Mouse (Mus musculus) liver, postnatal 0 days (tissue): ENCODE data around the gene Rsg1. TPM values are rescaled to one million over a fixed set of nuclear protein-coding genes. Genes with fewer than 3 reads are reported as not detected.
A peak's percentile ranks its signal among the peaks of the same experiment; 100 is the strongest.

Experiments
- ATAC-seq: fragments of 200-750 bp; cut with Nextera tagmentation; 2 replicates; pipeline ENCODE4 v1.8.0; 2017; ENCODE audit warnings: mild to moderate bottlenecking, moderate library complexity
- DNase-seq: peaks from one replicate; pipeline ENCODE4 v3.0.0-alpha.2; 2016
- H3K27ac ChIP-seq: fragments of 300-500 bp; sonication (generic); 2 replicates; pipeline ENCODE4 v1.5.1; 2014; ENCODE audit warnings: antibody characterized with exemption, moderate library complexity, mild to moderate bottlenecking, low read depth
- H3K27me3 ChIP-seq: fragments of 300-500 bp; sonication (generic); 2 replicates; pipeline ENCODE4 v1.6.1; 2014; ENCODE audit warnings: low read length, control low read depth, mixed read lengths; ENCODE audit not compliant: insufficient read depth
- H3K36me3 ChIP-seq: fragments of 300-500 bp; sonication (generic); replicated peaks from 2 replicates; pipeline ENCODE4 v1.6.1; 2014; ENCODE audit warnings: mild to moderate bottlenecking, control low read depth, low read length, moderate library complexity, mixed read lengths; ENCODE audit not compliant: insufficient read depth
- H3K4me1 ChIP-seq: fragments of 300-500 bp; sonication (generic); 2 replicates; pipeline ENCODE4 v1.6.1; 2014; ENCODE audit warnings: antibody characterized with exemption, mild to moderate bottlenecking, control low read depth; ENCODE audit not compliant: insufficient read depth
- H3K4me2 ChIP-seq: fragments of 300-500 bp; sonication (generic); 2 replicates; pipeline ENCODE4 v1.6.1; 2014; ENCODE audit warnings: low read depth, mild to moderate bottlenecking, low read length, moderate library complexity, mixed read lengths
- H3K4me3 ChIP-seq: fragments of 300-500 bp; sonication (generic); 2 replicates; pipeline ENCODE4 v1.5.1; 2014; ENCODE audit warnings: low read depth, low read length
- H3K9ac ChIP-seq: fragments of 300-500 bp; sonication (generic); replicated peaks from 2 replicates; pipeline ENCODE4 v1.6.1; 2014; ENCODE audit warnings: mild to moderate bottlenecking, moderate library complexity
- H3K9me3 ChIP-seq: fragments of 300-500 bp; sonication (generic); 2 replicates; pipeline ENCODE4 v1.6.1; 2016; ENCODE audit warnings: mild to moderate bottlenecking, control low read depth, low read length, mixed read lengths
- CTCF ChIP-seq: sonication (generic); IDR thresholded peaks from 2 replicates; pipeline ENCODE4 v1.5.1; 2016; ENCODE audit warnings: antibody characterized with exemption, low read depth
- EP300 ChIP-seq: IDR thresholded peaks from 2 replicates; pipeline ENCODE4 v1.6.1; 2016; ENCODE audit warnings: antibody characterized with exemption, low read depth, mild to moderate bottlenecking
- WGBS: fragments of 180-500 bp; shearing (Covaris S2); extraction: QIAGEN DNeasy Blood & Tissue Kit; methylation state at CpG from one replicate; pipeline ENCODE4 v1.1.7; 2014; ENCODE audit not compliant: insufficient replicate concordance; 5-methylcytosine and 5-hydroxymethylcytosine counted together
- polyA plus RNA-seq: library from polyadenylated mRNA; unstranded; fragments of >200 nt; fragmentation: Nextera tagmentation; extraction: Ambion mirVana; gene quantifications from 2 replicates; pipeline ENCODE4 v1.2.1, GENCODE M21; 2015

Rsg1 gene
- polyA plus RNA-seq, 1 experiment from 2014 or later: 0.43 TPM

GRCm38 (mm10) chr4:141247776-141248613, 34.2 kb downstream of the Rsg1 start:
- peak overlapping the region; percentile 32 for H3K4me3 ChIP-seq
- no peaks in the 10 kb centered on the region for H3K36me3 ChIP-seq
- H3K9ac ChIP-seq: no peak overlapping the region
- no peaks in the 10 kb centered on the region for H3K9me3 ChIP-seq
- H3K4me2 ChIP-seq: peak overlapping the region; percentile 57
- peak; percentile 40 for DNase-seq
- no peak overlapping the region for H3K27ac ChIP-seq
- H3K4me1 ChIP-seq: peaks cover 3% of the 10 kb centered on the region
- H3K27me3 ChIP-seq: peaks cover 52% of the 10 kb centered on the region
- TF ChIP-seq EP300: no peak
- no peak for TF ChIP-seq CTCF
- ATAC-seq: peak; percentile 20
- WGBS: 2% methylated on average over 57 of the region's 60 CpGs

GRCm38 (mm10) chr4:141248614-141248978, 34.8 kb downstream of the Rsg1 start:
- WGBS: 15% methylated on average over 11 of the region's 11 CpGs
- ATAC-seq (no peak), DNase-seq (no peak)
- Histone ChIP-seq H3K36me3 (no peaks in the 10 kb centered on the region), H3K4me2 (no peak overlapping the region), H3K27ac (no peak overlapping the region), H3K9ac (no peak overlapping the region), H3K4me3 (no peak overlapping the region), H3K9me3 (no peaks in the 10 kb centered on the region), H3K4me1 (peaks cover 3% of the 10 kb centered on the region), H3K27me3 (peaks cover 49% of the 10 kb centered on the region)
- TF ChIP-seq EP300: no peak
- no peak for TF ChIP-seq CTCF

DNA sequence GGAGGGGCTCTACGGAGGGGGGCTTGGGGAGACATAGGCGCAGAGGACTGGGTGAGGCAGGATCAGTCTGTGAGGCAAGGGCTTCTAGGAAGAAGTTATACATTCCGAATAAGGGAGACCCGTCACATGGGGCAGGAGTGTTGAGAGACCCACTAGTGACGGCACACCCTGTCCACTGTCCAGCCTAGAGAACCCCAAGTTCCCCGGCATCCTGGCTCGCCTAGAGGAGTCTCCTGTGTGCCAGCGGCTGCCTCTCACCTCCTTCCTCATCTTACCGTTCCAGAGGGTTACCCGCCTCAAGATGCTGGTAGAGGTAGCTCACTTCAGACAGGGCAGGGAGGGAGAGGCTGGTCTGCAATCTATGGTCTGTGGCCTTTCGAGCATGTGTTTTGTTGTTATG, 35.6 kb downstream of the Rsg1 start:
- Histone ChIP-seq H3K9me3 (no peaks in the 10 kb centered on the region), H3K27me3 (peaks cover 48% of the 10 kb centered on the region), H3K4me1 (peaks cover 3% of the 10 kb centered on the region), H3K9ac (no peak overlapping the region), H3K36me3 (no peaks in the 10 kb centered on the region), H3K4me2 (no peak overlapping the region), H3K27ac (no peak overlapping the region), H3K4me3 (no peak overlapping the region)
- 78% methylated on average over 11 of the region's 11 CpGs for WGBS
- TF ChIP-seq CTCF (no peak), EP300 (no peak)
- DNase-seq: no peak
- no peak for ATAC-seq

- H3K27me3 ChIP-seq: peaks cover 36% of the 10 kb centered on the region
- H3K4me1 ChIP-seq: peaks cover 3% of the 10 kb centered on the region
- 76% methylated on average over 8 of the region's 8 CpGs for WGBS
- H3K9me3 ChIP-seq: no peaks in the 10 kb centered on the region
- no peak overlapping the region for H3K27ac ChIP-seq
- DNase-seq: no peak
- no peak for ATAC-seq
- H3K4me2 ChIP-seq: no peak overlapping the region
- H3K9ac ChIP-seq: no peak overlapping the region
- H3K36me3 ChIP-seq: no peaks in the 10 kb centered on the region
- no peak for TF ChIP-seq EP300
- TF ChIP-seq CTCF: no peak
- no peak overlapping the region for H3K4me3 ChIP-seq
These were observed 37.3 kb downstream of the Rsg1 start for GRCm38 (mm10) chr4:141251071-141251470.

DNA sequence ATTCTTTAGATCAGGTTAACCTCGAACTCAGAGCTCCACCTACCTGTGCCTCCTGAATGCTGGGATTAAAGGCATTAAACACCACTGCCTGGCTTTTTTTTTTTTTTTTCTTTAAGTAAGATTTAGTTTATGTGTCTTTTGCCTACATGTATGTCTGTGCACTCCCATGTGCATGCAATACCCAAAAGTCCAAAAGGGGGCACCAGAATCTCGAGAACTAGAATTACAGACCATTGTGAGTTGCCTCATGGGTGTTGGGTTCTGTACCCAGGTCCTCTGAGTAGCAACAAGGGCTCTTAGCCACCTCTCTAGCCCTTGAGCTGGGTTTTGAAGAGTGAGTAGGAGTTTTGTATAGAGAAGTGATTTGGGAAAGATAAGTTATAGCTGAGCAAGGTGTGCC, 38.9 kb downstream of the Rsg1 start:
- Histone ChIP-seq H3K27me3 (peaks cover 21% of the 10 kb centered on the region), H3K9me3 (no peaks in the 10 kb centered on the region), H3K36me3 (no peaks in the 10 kb centered on the region), H3K4me3 (no peak overlapping the region), H3K27ac (no peak overlapping the region), H3K9ac (no peak overlapping the region), H3K4me2 (no peak overlapping the region), H3K4me1 (peaks cover 3% of the 10 kb centered on the region)
- no peak for ATAC-seq
- 56% methylated on average over 2 of the region's 2 CpGs for whole genome bisulfite sequencing
- DNase-seq: no peak
- 0 out of 2 replicates have a peak, but pooled peaks have one; percentile 25 for TF ChIP-seq CTCF
- no peak for TF ChIP-seq EP300

- DNase-seq: no peak
These were observed 40.5 kb downstream of the Rsg1 start for GRCm38 (mm10) chr4:141254234-141254633.

More at GRCm38 (mm10) chr4:141254234-141254633, 40.5 kb downstream of the Rsg1 start:
- H3K4me1 ChIP-seq: no peaks in the 10 kb centered on the region
- no peak overlapping the region for H3K27ac ChIP-seq
- no peak overlapping the region for H3K4me2 ChIP-seq
- 78% methylated on average over 16 of the region's 16 CpGs for WGBS
- H3K36me3 ChIP-seq: no peaks in the 10 kb centered on the region
- H3K9me3 ChIP-seq: no peaks in the 10 kb centered on the region
- no peak overlapping the region for H3K9ac ChIP-seq
- ATAC-seq: no peak
- peaks cover 6% of the 10 kb centered on the region; the same call in 1 of the 2 replicates for H3K27me3 ChIP-seq
- H3K4me3 ChIP-seq: no peak overlapping the region
- no peak for TF ChIP-seq CTCF
- no peak for TF ChIP-seq EP300
